Comparison of ENCODE assay signal across 11 mouse cellular contexts in the genomic region with DNA sequence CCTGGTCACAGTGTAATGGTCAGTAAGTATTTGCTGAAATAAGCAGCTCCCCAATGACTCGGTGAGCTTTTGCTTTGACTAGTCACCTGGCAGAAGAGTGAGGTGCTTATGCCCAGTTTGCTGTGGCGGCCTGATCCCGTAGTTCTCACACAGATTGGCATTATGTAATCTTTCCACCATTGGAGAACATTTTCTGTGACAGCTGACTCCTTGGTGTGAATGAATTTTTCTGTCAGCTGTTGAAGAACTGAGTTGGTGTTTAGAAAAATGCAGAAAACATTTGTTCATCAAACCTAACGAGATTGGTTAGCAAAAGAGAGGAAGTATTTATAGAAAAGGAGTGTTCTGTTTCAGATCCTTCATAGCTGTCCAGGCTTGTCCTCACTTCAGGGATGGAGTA. TPM values are rescaled to one million over a fixed set of nuclear protein-coding genes. Genes with fewer than 3 reads are reported as not detected.
DNase-seq lines count a peak whose midpoint lies in the region; ATAC-seq and TF ChIP-seq lines count a peak whose summit lies in the region.
"Had no signal": no experiment of that assay in that cellular context is flagged by ENCODE, and none has a peak within 500 bp of the region (broad histone marks: within the 10 kb centered on the region; RNA-seq: fewer than 3 reads in every experiment).

No protein-coding gene starts in this region.

- no peaks in the 10 kb centered on the region for H3K9me3 ChIP-seq in liver, embryonic 11.5 days (ENCODE audit: control insufficient read depth, low read length)
- H3K9me3 ChIP-seq: midbrain, embryonic 12.5 days had no signal

- no peak overlapping the region for H3K9ac ChIP-seq in liver, adult 2 months (ENCODE audit: low read depth, low read length)
- no peak overlapping the region for H3K9ac ChIP-seq in liver, embryonic 11.5 days (ENCODE audit: low read depth, low read length)
- H3K9ac ChIP-seq: midbrain, embryonic 12.5 days had no signal

- H3K27me3 ChIP-seq in liver, adult 2 months (ENCODE audit: control insufficient read depth, insufficient read depth, low read length) = no peaks in the 10 kb centered on the region
- no peaks in the 10 kb centered on the region for H3K27me3 ChIP-seq in liver, embryonic 11.5 days (replicated peaks; ENCODE audit: control insufficient read depth, insufficient read depth, low read length)
- H3K27me3 ChIP-seq in thymus, adult 2 months (ENCODE audit: control insufficient read depth, insufficient read depth, low read length) = no peaks in the 10 kb centered on the region
- H3K27me3 ChIP-seq: midbrain, embryonic 12.5 days had no signal

- H3K4me3 ChIP-seq in liver, adult 2 months (ENCODE audit: insufficient read depth, low read depth, low read length) = no peak overlapping the region
- H3K4me3 ChIP-seq in liver, embryonic 11.5 days (ENCODE audit: low read depth, low read length) = no peak overlapping the region
- no peak overlapping the region for H3K4me3 ChIP-seq in layer of hippocampus, adult 2 months
- no peak overlapping the region for H3K4me3 ChIP-seq in thymus, adult 2 months (ENCODE audit: control insufficient read depth, insufficient read depth, low read length)
- H3K4me3 ChIP-seq: midbrain, embryonic 12.5 days had no signal

- no peak for TF ChIP-seq CTCF in liver, adult 2 months (IDR thresholded peaks at IDR 0.05; ENCODE audit: low read depth, low read length)
- TF ChIP-seq CTCF in layer of hippocampus, adult 2 months (conservative IDR thresholded peaks at IDR 0.05) = no peak
- TF ChIP-seq CTCF in thymus, adult 2 months (IDR thresholded peaks at IDR 0.05; ENCODE audit: borderline replicate concordance, control insufficient read depth, extremely low read depth, insufficient read depth, low read length, poor library complexity) = no peak

- no peaks in the 10 kb centered on the region for H3K36me3 ChIP-seq in liver, adult 2 months (ENCODE audit: control insufficient read depth, insufficient read depth, low read length)
- no peaks in the 10 kb centered on the region for H3K36me3 ChIP-seq in liver, embryonic 11.5 days (ENCODE audit: control insufficient read depth, insufficient read depth, low read length)
- H3K36me3 ChIP-seq in thymus, adult 2 months (ENCODE audit: control insufficient read depth, insufficient read depth, low read length) = no peaks in the 10 kb centered on the region
- H3K36me3 ChIP-seq: midbrain, embryonic 12.5 days had no signal

- H3K4me2 ChIP-seq in liver, embryonic 11.5 days = no peak overlapping the region
- H3K4me2 ChIP-seq: midbrain, embryonic 12.5 days had no signal

- H3K79me2 ChIP-seq in liver, adult 2 months (ENCODE audit: control insufficient read depth, insufficient read depth, low read length) = peaks cover 12% of the 10 kb centered on the region; the same call in 1 of the 2 replicates

- no peak overlapping the region for H3K27ac ChIP-seq in liver, adult 2 months (replicated peaks; ENCODE audit: insufficient read depth, low read depth, low read length)
- H3K27ac ChIP-seq in liver, embryonic 11.5 days (ENCODE audit: low read depth, low read length) = no peak overlapping the region
- H3K27ac ChIP-seq in layer of hippocampus, adult 2 months = peak overlapping the region; percentile 80
- no peak overlapping the region for H3K27ac ChIP-seq in thymus, adult 2 months (ENCODE audit: control insufficient read depth, insufficient read depth, low read length)
- H3K27ac ChIP-seq: midbrain, embryonic 12.5 days had no signal

- no peak for ATAC-seq in liver, embryonic 11.5 days (replicated peaks; ENCODE audit: low FRiP score)

- peak; percentile 30 for DNase-seq in gastrocnemius, postnatal 25 days
- no peak for DNase-seq in gastrocnemius, postnatal 10 days
- DNase-seq in liver, adult 2 months (ENCODE audit: extremely low read depth, low read depth, low spot score) = peak; percentile 71
- no peak for DNase-seq in liver, embryonic 11.5 days (ENCODE audit: low spot score)
- DNase-seq in cerebellum, adult 8-10 months = peak; percentile 61
- peak; percentile 46 to 75 for DNase-seq in layer of hippocampus, adult 2 months (ENCODE audit: low spot score in 2 of 2)
- no peak for DNase-seq in thymus, adult 2 months
- no peak for DNase-seq in retina, embryonic 14.5 days (ENCODE audit: low spot score)
- DNase-seq: adrenal gland, postnatal 36 days; gastrocnemius, postnatal 14 days had no signal

- peaks cover 13% of the 10 kb centered on the region for H3K4me1 ChIP-seq in liver, adult 2 months (ENCODE audit: control insufficient read depth, insufficient read depth, low read length)
- peaks cover 11% of the 10 kb centered on the region for H3K4me1 ChIP-seq in liver, embryonic 11.5 days (replicated peaks; ENCODE audit: control insufficient read depth, insufficient read depth, low read length)
- 0 out of 2 replicates have a peak, but pooled peaks cover 4% of the 10 kb centered on the region for H3K4me1 ChIP-seq in thymus, adult 2 months (replicated peaks; ENCODE audit: control insufficient read depth, insufficient read depth, low read length)

- TF ChIP-seq POLR2A in liver, adult 2 months (IDR thresholded peaks at IDR 0.05; ENCODE audit: extremely low read depth, insufficient read depth, low read length) = no peak
- no peak for TF ChIP-seq POLR2A in thymus, adult 2 months (IDR thresholded peaks at IDR 0.05; ENCODE audit: control insufficient read depth, extremely low read depth, insufficient read depth, low read length, poor library complexity)

- WGBS in liver, adult 2 months = 28% methylated on average over 4 of the region's 4 CpGs
- WGBS in liver, embryonic 11.5 days = 79% methylated on average over 4 of the region's 4 CpGs
- WGBS in thymus, adult 2 months = 84% methylated on average over 4 of the region's 4 CpGs

RNA-seq across cellular contexts. Expression of a gene that starts 34.6 kb away (rescaled TPM):
- total RNA-seq in gastrocnemius, postnatal 25 days (2021) = 10 to 100 TPM; 11.6 to 11.8 TPM
- 10 to 100 TPM; 23.7 to 29.4 TPM for total RNA-seq in gastrocnemius, postnatal 10 days (2021)
- total RNA-seq in liver, adult 2 months (2014; rRNA removed) = 10.2 and 12.8 TPM in 2 replicates
- 4.6 and 5.2 TPM in 2 replicates for polyA plus RNA-seq in liver, adult 2 months (2012; rRNA removed)
- 7.6 and 8.6 TPM in 2 replicates for polyA plus RNA-seq in liver, embryonic 11.5 days (2014; fragmentation: Nextera tagmentation; extraction: Ambion mirVana)
- total RNA-seq in layer of hippocampus, adult 2 months (2021) = 100 to 1,000 TPM; 204 to 207 TPM
- polyA plus RNA-seq in thymus, adult 2 months (2012; rRNA removed) = 7.7 and 8.1 TPM in 2 replicates

Comparison
In these comparisons a context has a peak if more than half of its experiments do, and no peak if none do; other contexts are left out.
1. DNase-seq: peak in gastrocnemius, postnatal 25 days (single experiment), liver, adult 2 months (single experiment), cerebellum, adult 8-10 months (single experiment) and layer of hippocampus, adult 2 months (2 of 2); none in gastrocnemius, postnatal 10 days (single experiment), liver, embryonic 11.5 days (single experiment), thymus, adult 2 months (single experiment) and retina, embryonic 14.5 days (single experiment).
2. RNA of a gene that starts 34.6 kb away (total RNA-seq): 204 to 207 TPM in layer of hippocampus, adult 2 months; 23.7 to 29.4 TPM in gastrocnemius, postnatal 10 days, 11.6 to 11.8 TPM in gastrocnemius, postnatal 25 days and 10.2 to 12.8 TPM in liver, adult 2 months; every median in the first group is over 4 times any median in the second.